Mouse (Mus musculus): ENCODE data around the gene Snap91.

The Snap91 gene

GRCm38 (mm10) chr9:86762477-86763376 is 117.7 kb downstream of the Snap91 start:
- intact Hi-C loops (cut with DNase I), result no loop called here

- intact Hi-C loops (cut with DNase I), result loop anchor here (2.0 kb wide), 1 partner anchor 153 kb away; no protein-coding TSS in a partner anchor
These were observed 134.4 kb downstream of the Snap91 start for GRCm38 (mm10) chr9:86745926-86746581.

GRCm38 (mm10) chr9:86744041-86744440 is 136.4 kb downstream of the Snap91 start:
- intact Hi-C loops (cut with DNase I), result loop anchor here (5.0 kb wide), 1 partner anchor 52 kb away; no protein-coding TSS in a partner anchor

GRCm38 (mm10) chr9:86742959-86743911 is 137.2 kb downstream of the Snap91 start, which contains the start of gene Prss35:
Gene Prss35, plus strand, starts transcription at chr9:86743649.
- intact Hi-C loops (cut with DNase I), result loop anchor here (5.0 kb wide), 1 partner anchor 51 kb away; no protein-coding TSS in a partner anchor

DNA sequence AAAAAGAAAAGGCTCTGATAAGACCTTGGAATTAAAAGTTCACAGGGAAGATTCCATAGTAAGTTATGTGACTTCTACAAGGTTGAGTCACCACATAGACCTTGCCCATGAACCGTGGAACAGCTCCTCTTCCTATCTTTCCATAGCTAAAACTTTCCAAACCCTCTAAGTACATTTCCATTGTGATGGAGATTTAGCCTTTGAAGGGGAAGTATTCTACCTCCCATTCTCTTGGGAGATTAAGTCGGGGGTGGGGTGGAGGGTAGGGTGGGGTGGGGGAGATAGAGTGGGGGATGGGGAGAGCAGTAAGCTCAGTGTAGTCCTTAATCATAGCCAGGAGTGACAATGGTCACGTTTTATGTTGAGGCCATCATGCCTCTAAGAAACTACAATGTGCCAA is 140.5 kb downstream of the Snap91 start:
- intact Hi-C loops (cut with DNase I), result loop anchor here (5.0 kb wide), 1 partner anchor 48 kb away; no protein-coding TSS in a partner anchor

DNA sequence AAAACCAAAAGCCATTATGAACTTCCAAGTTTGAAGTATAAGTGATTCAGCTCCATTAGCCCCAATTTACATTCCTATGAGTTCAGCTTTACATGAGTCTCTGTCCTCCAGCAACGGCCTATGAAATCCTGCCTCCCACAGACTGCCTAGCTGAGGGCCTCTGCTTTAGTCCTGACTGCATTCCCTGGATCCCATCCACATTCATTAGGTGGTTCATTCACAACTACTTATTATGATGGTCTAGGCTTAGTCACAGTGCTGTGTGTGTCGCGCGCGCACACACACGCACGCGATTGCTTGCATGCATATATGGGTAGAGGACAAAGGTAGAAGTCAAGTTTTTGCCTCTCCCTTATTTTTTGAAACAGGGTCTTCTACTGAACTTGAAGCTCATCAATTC is 141.7 kb downstream of the Snap91 start:
- intact Hi-C loops (cut with DNase I), result no loop called here

DNA sequence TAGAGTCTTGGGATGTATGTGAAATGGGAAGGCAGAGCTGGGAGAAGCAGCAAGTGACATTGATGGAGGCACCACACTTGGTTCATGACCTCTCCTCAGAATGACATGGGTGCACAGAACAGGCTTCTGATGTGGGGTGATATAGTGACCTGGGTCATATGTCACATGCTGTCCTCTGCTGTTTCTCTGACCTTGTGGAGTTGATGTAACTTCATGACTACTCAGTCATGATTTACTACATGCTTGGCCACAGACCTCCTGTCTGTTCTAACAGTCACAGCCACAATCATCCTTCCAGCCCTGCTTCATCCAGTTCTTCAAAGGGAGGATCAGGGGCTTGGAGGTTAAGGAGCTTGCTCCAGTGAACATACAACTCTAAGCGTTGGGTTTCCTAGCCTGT is 142.4 kb downstream of the Snap91 start:
- intact Hi-C loops (cut with DNase I), result no loop called here

- intact Hi-C loops (cut with DNase I), result no loop called here
These were observed 143.5 kb downstream of the Snap91 start for GRCm38 (mm10) chr9:86736991-86737390.

DNA sequence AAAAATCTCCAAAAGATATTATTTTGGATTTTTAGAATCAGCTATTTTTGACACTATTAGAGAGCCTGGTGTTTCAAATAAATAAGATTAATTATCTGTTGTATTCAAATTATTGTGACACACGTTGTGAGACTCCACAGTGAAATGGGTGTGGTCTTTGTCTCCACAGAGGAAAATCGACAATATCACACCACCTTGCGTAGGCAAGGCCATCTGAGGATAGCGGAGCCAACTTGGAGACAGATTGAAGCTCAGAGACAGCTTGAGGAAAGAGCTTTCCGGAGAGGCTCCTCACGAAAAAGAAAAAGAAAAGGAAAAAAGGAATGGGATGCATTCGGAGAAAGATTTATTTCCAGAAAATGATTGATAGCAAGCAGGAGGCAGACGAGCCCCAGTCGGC is 145.7 kb downstream of the Snap91 start:
- intact Hi-C loops (cut with DNase I), result no loop called here

- intact Hi-C loops (cut with DNase I), result no loop called here
These were observed 146.1 kb downstream of the Snap91 start for GRCm38 (mm10) chr9:86734357-86734756.

GRCm38 (mm10) chr9:86729811-86730210 is 150.6 kb downstream of the Snap91 start:
- intact Hi-C loops (cut with DNase I), result no loop called here

DNA sequence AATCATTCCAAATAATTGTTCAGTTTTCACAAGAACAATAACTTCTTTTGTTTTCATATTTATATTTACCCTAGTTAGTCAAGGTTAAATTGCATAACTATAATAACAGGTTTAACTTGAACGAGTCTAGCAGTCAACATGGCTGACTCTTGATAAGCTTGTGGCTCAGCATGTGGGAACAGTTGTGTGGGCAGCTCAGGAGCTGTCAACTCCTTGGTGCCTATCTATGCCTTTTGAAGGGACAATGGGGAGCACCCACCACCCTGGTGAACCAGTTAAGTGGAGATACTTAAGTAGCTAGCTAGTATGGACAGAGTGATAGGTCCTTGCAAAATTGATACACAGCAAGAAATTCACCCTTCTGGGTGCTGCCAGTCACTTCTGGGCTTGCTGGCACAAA is 151.4 kb downstream of the Snap91 start:
- intact Hi-C loops (cut with DNase I), result no loop called here

GRCm38 (mm10) chr9:86728214-86728814 is 152.1 kb downstream of the Snap91 start:
- intact Hi-C loops (cut with DNase I), result no loop called here

DNA sequence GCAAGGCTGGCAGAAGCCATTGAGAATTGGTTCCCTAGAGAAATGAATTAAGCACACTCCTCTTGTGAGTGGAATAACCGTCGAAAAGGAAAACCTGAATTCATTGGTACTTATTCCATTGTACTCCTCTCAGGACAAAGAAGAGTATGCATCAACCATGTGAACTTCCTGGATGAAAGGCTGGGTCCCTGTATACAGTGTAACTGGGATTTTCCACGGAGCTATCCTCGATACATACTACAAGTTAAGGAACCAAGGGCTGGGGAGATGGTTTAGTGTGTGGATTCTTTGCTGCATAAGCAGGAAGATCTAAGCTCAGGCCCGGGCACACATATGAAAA is 154.1 kb downstream of the Snap91 start:
- intact Hi-C loops (cut with DNase I), result no loop called here

DNA sequence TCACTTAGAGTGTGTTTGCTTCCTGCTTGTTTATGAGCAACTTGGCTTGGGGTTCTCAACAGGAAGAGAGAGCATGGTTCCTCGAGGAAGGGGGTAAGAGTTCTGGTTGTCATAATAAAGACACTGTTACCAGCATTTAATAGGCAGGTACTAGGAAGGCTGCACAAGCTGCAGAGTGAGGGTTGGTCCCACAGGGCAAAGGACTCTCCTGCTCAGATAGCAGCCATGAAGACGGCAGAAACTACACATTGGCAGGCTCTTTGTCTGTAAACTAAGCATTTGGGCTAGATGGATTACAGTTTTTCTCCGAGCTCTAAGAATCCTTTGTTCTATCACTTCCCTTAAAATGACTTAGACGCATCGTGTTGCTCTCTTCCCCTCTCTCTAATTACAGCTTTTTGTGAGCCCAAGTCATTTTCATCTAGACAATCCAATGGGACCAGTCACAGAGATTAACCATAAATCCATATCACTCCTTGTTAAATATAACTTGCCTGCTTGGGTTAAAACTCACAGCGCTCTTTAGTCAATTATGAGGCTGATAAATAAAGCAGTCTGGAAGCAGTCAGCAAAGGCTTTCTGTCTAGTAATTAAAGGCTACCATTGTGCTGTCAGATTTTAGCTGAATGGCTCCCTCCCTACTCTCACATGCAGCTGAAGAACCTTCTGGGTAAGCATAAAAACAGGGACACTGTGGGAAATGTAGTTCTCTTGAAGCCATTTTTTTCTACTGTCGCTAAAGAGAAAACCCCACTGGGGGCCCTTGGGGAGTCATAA is 154.7 kb downstream of the Snap91 start:
- intact Hi-C loops (cut with DNase I), result no loop called here

DNA sequence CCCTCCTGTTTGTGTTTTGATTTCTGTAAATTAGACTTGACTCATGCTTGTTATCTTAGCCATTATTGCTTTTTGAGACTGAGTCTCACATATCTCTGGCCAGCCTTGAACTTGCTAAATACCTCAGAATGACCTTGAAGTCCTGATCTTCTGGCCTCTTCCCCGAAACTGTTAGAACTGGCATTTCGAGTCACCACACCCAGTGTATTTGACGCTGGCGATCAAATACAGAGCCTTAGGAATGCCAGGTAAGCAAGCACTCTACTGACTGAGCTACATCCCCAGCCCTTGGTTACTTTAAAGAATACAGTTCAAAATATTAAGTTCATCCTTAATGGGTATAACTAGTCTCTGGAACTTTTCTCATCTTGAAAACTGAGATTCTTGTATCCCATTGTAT is 155.4 kb downstream of the Snap91 start:
- intact Hi-C loops (cut with DNase I), result no loop called here

DNA sequence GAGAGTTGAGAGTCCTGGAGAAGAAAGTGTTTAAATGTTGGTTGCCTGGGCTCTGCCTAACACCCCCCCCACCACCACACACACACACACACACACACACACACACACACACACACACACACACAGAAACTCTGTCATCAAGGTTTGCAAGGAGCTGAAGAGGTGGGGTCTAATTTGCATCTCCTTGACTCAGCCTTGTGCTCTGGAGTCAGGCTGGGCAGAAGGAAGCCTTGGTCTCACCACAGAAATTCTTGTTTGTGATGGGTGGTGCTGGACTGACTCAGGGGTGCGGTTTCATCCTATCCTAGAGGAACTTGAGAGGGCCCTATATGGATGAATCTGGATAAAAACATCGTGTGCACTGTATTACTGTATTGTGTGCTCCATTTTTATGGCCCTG is 159.7 kb downstream of the Snap91 start:
- intact Hi-C loops (cut with DNase I), result no loop called here

DNA sequence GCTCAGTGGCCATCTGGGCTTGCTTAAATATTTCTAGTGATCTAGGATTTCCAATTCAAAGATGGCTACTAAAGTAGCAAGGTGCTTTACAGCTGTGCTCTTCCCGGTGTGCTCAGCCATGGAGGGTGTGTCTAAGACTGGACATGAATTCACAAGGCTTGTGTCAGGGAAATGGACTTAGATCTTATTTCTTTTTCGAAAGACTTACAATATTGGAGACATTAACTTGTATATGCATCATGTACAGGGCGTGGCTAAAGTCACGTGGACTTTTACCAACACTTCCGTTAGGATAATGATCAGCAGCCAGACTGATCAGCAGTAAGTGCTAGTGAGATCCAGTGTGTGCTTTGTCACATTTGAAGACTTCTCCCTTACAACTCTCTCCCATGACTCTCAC is 160.2 kb downstream of the Snap91 start:
- intact Hi-C loops (cut with DNase I), result no loop called here

GRCm38 (mm10) chr9:86717119-86717518 is 163.3 kb downstream of the Snap91 start:
- intact Hi-C loops (cut with DNase I), result no loop called here

- intact Hi-C loops (cut with DNase I), result no loop called here
These were observed 163.9 kb downstream of the Snap91 start for GRCm38 (mm10) chr9:86716540-86716939.

All from adrenal gland (tissue).